Mouse (Mus musculus) E14TG2a.4 (cell line): ENCODE measurements at regions not wholly inside any gene's neighbourhood (a gene's known extent, or its start where the extent isn't known, plus 50 kb on each side); places are given as distances from the start of the nearest gene placed in this dataset.

Source experiments
- CTCF ChIP-seq: conservative IDR thresholded peaks from 2 replicates; pipeline ENCODE4 v1.5.1; 2014; ENCODE audit warnings: low read length
- NANOG ChIP-seq: IDR thresholded peaks from 2 replicates; pipeline ENCODE4 v1.6.1; 2014; ENCODE audit warnings: borderline replicate concordance, low read length, mixed read lengths

DNA sequence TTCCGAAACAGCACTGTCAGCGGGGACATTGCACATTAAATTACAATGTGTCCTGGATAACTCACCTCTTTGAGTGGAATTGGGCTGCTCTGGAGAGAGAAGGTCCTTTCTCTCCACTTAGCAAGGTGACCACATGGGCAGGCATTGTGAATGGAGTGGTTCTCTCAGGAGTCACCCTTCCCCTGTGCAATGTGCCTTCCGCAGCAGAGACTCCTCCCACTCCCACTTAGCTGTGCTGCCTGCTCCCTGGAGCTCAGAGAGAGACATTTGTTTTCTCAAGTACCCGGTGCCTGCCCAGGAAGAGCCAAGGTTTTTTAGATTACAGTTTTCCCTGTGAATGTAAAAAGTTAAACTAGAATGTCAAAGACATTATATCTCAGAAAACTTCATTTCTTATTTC is 198.8 kb downstream of the Sec16b start:
- no peak for TF ChIP-seq CTCF
- no peak for TF ChIP-seq NANOG
